Mouse (Mus musculus): ENCODE data around the gene Adk.

DNA sequence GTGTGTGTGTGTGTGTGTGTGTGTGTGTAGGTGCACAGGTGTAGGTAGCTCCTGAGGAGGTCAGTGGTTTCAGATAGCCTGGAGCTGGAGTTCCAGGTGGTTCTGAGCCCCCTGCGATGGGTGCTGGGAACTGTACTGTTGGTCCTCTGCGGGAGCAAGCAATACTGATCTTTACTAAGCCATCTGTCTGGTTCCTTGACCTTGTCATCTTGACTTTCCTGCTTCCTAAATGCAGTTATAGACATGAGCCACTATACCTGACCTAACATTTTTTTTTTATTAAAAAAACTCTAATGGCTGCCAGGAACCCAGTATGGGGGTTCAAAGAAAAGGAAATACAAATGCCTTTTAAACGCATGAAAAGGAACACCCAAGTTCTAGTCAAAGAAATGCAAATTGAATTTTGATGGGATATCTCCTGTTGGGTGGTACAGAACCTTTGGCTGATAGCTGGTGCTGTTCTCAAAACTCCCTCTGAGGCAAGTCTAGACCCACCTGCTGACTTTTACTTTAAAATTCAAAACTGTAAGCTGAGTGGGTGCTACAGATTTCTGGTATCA is 433.7 kb downstream of the Adk start:
- no peak for TF ChIP-seq CTCF (IDR thresholded peaks at IDR 0.05; ENCODE audit: extremely low read depth, insufficient read depth, insufficient read length, insufficient replicate concordance)
- no peak for TF ChIP-seq POLR2A (IDR thresholded peaks at IDR 0.05; ENCODE audit: low read depth, low read length)

All from spleen, adult 2 months (tissue).